ENCODE assay signal across 12 mouse cellular contexts in the genomic region with DNA sequence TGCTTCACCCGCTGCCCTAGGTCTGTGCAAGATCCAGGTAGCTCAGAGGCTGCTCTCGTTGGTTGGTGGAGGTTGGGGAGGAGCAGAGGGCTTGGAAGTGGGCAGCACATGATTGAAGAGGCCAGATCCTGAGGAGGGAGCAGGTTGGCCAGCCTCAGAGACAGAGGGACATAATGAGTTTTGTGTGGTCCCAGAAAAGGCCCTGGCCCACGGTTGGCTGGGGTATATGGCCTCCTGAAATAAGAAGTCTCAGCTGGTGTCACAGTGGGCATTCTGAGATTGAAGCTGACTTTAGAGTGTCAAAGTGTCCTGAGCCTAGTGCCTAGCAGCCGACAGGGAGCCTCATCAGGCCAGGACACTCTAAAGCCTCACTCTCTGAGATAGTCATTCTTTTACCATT. TPM values are rescaled to one million over a fixed set of nuclear protein-coding genes. Genes with fewer than 3 reads are reported as not detected.
DNase-seq lines count a peak whose midpoint lies in the region; ATAC-seq and TF ChIP-seq lines count a peak whose summit lies in the region.
"Had no signal": no experiment of that assay in that cellular context is flagged by ENCODE, and none has a peak within 500 bp of the region (broad histone marks: within the 10 kb centered on the region; RNA-seq: fewer than 3 reads in every experiment).

No protein-coding gene starts in this region.

- peaks cover 99% of the 10 kb centered on the region for H3K4me1 ChIP-seq in heart, embryonic 15.5 days (replicated peaks)
- peaks cover 89% of the 10 kb centered on the region for H3K4me1 ChIP-seq in neural tube, embryonic 13.5 days (replicated peaks)
- H3K4me1 ChIP-seq in intestine, postnatal 0 days (replicated peaks; ENCODE audit: control insufficient read depth, insufficient read depth, low read length): peaks cover 38% of the 10 kb centered on the region

- H3K27ac ChIP-seq in heart, embryonic 15.5 days: peak overlapping the region; percentile 91
- peak overlapping the region; percentile 54 for H3K27ac ChIP-seq in neural tube, embryonic 13.5 days (replicated peaks)
- H3K27ac ChIP-seq in intestine, postnatal 0 days (ENCODE audit: low read depth, low read length): no peak overlapping the region; the same call in 1 of the 2 replicates

- DNase-seq in heart, postnatal 4 days: no peak
- no peak for DNase-seq in neural tube, embryonic 10.5 days (ENCODE audit: extremely low spot score, low spot score)
- no peak for DNase-seq in left cerebral cortex, adult 9 months (ENCODE audit: low spot score in 2 of 2)
- no peak for DNase-seq in spleen, postnatal 10 days (ENCODE audit: low spot score in 2 of 2)
- DNase-seq: embryo, embryonic 11 days; thymus, adult 2 months had no signal

- no peaks in the 10 kb centered on the region for H3K9me3 ChIP-seq in heart, embryonic 15.5 days (replicated peaks)
- H3K9me3 ChIP-seq in neural tube, embryonic 13.5 days: no peaks in the 10 kb centered on the region
- no peaks in the 10 kb centered on the region for H3K9me3 ChIP-seq in intestine, postnatal 0 days (ENCODE audit: control insufficient read depth)
- H3K9me3 ChIP-seq: liver, embryonic 12.5 days had no signal

- peak overlapping the region; percentile 35 for H3K9ac ChIP-seq in heart, embryonic 15.5 days
- H3K9ac ChIP-seq in neural tube, embryonic 13.5 days: no peak overlapping the region
- H3K9ac ChIP-seq in intestine, postnatal 0 days (ENCODE audit: low read depth, low read length): no peak overlapping the region
- H3K9ac ChIP-seq: liver, embryonic 12.5 days had no signal

- no peak overlapping the region for H3K4me3 ChIP-seq in heart, embryonic 15.5 days
- no peak overlapping the region for H3K4me3 ChIP-seq in neural tube, embryonic 13.5 days
- H3K4me3 ChIP-seq in intestine, postnatal 0 days (ENCODE audit: low read depth, low read length): no peak overlapping the region
- H3K4me3 ChIP-seq: liver, embryonic 12.5 days; myocyte had no signal

- no peaks in the 10 kb centered on the region for H3K27me3 ChIP-seq in heart, embryonic 15.5 days
- no peaks in the 10 kb centered on the region for H3K27me3 ChIP-seq in neural tube, embryonic 13.5 days
- no peaks in the 10 kb centered on the region for H3K27me3 ChIP-seq in intestine, postnatal 0 days (replicated peaks; ENCODE audit: control insufficient read depth, insufficient read depth, low read length)
- H3K27me3 ChIP-seq: liver, embryonic 12.5 days had no signal

- H3K4me2 ChIP-seq in heart, embryonic 15.5 days: peak overlapping the region; percentile 93
- H3K4me2 ChIP-seq in neural tube, embryonic 13.5 days: peak overlapping the region; percentile 69; the same call in 1 of the 2 replicates
- H3K4me2 ChIP-seq in intestine, postnatal 0 days (replicated peaks; ENCODE audit: low read depth): peak overlapping the region; percentile 37
- H3K4me2 ChIP-seq: liver, embryonic 12.5 days had no signal

- ATAC-seq in heart, embryonic 15.5 days (replicated peaks; ENCODE audit: insufficient number of reproducible peaks, insufficient read depth, low FRiP score, low read depth): no peak
- no peak for ATAC-seq in neural tube, embryonic 13.5 days (ENCODE audit: low read depth)
- ATAC-seq in intestine, postnatal 0 days: no peak
- ATAC-seq: liver, embryonic 12.5 days had no signal

- TF ChIP-seq CTCF in intestine, postnatal 0 days (IDR thresholded peaks at IDR 0.05; ENCODE audit: low read depth): no peak

- H3K36me3 ChIP-seq in heart, embryonic 15.5 days: no peaks in the 10 kb centered on the region
- no peaks in the 10 kb centered on the region for H3K36me3 ChIP-seq in neural tube, embryonic 13.5 days
- 0 out of 2 replicates have a peak, but pooled peaks cover 3% of the 10 kb centered on the region for H3K36me3 ChIP-seq in intestine, postnatal 0 days (ENCODE audit: control insufficient read depth, insufficient read depth)

- 63% methylated on average over 4 of the region's 4 CpGs for WGBS in heart, embryonic 15.5 days
- 75% methylated on average over 4 of the region's 4 CpGs for WGBS in neural tube, embryonic 13.5 days
- WGBS in intestine, postnatal 0 days: 69% methylated on average over 4 of the region's 4 CpGs

RNA-seq across cellular contexts. Expression of a gene that starts 6.6 kb away (rescaled TPM):
- 35.0 and 47.8 TPM in 2 replicates for polyA plus RNA-seq in heart, embryonic 15.5 days (2015; fragmentation: Nextera tagmentation; extraction: Ambion mirVana)
- 100 to 1,000 TPM; 132 to 136 TPM for total RNA-seq in heart, postnatal 4 days (2021)
- polyA plus RNA-seq in neural tube, embryonic 13.5 days (2015; fragmentation: Nextera tagmentation; extraction: Ambion mirVana): 21.9 and 26.9 TPM in 2 replicates
- polyA plus RNA-seq in intestine, postnatal 0 days (2015; fragmentation: Nextera tagmentation; extraction: Ambion mirVana): 43.1 and 46.7 TPM in 2 replicates

RNA-seq across cellular contexts. Expression of a gene that starts 15.4 kb away (rescaled TPM):
- 0.23 and 0.55 TPM in 2 replicates for polyA plus RNA-seq in heart, embryonic 15.5 days (2015; fragmentation: Nextera tagmentation; extraction: Ambion mirVana)
- under 1 TPM; 0.10 to 0.23 TPM for total RNA-seq in heart, postnatal 4 days (2021)
- 23.0 and 36.0 TPM in 2 replicates for polyA plus RNA-seq in neural tube, embryonic 13.5 days (2015; fragmentation: Nextera tagmentation; extraction: Ambion mirVana)
- polyA plus RNA-seq in intestine, postnatal 0 days (2015; fragmentation: Nextera tagmentation; extraction: Ambion mirVana): 0.20 and 0.52 TPM in 2 replicates

RNA-seq across cellular contexts. Expression of a gene that starts 45.5 kb away (rescaled TPM):
- polyA plus RNA-seq in heart, embryonic 15.5 days (2015; fragmentation: Nextera tagmentation; extraction: Ambion mirVana): 81.9 and 86.0 TPM in 2 replicates
- total RNA-seq in heart, postnatal 4 days (2021): 10 to 100 TPM; 65.1 to 68.0 TPM
- polyA plus RNA-seq in neural tube, embryonic 13.5 days (2015; fragmentation: Nextera tagmentation; extraction: Ambion mirVana): 53.3 and 65.1 TPM in 2 replicates
- polyA plus RNA-seq in intestine, postnatal 0 days (2015; fragmentation: Nextera tagmentation; extraction: Ambion mirVana): 42.4 and 43.7 TPM in 2 replicates

RNA-seq across cellular contexts. Expression of a gene that starts 56.1 kb away (rescaled TPM):
- 27.7 and 32.0 TPM in 2 replicates for polyA plus RNA-seq in heart, embryonic 15.5 days (2015; fragmentation: Nextera tagmentation; extraction: Ambion mirVana)
- total RNA-seq in heart, postnatal 4 days (2021): 10 to 100 TPM; 11.5 TPM
- polyA plus RNA-seq in neural tube, embryonic 13.5 days (2015; fragmentation: Nextera tagmentation; extraction: Ambion mirVana): 22.5 and 25.7 TPM in 2 replicates
- polyA plus RNA-seq in intestine, postnatal 0 days (2015; fragmentation: Nextera tagmentation; extraction: Ambion mirVana): 19.8 and 22.1 TPM in 2 replicates

RNA-seq across cellular contexts. Expression of a gene that starts 56.2 kb away (rescaled TPM):
- polyA plus RNA-seq in heart, embryonic 15.5 days (2015; fragmentation: Nextera tagmentation; extraction: Ambion mirVana): 0.30 and 0.42 TPM in 2 replicates
- under 1 TPM; 0.18 to 0.29 TPM for total RNA-seq in heart, postnatal 4 days (2021)
- polyA plus RNA-seq in neural tube, embryonic 13.5 days (2015; fragmentation: Nextera tagmentation; extraction: Ambion mirVana): 0.20 and 0.25 TPM in 2 replicates
- 0.16 and 0.17 TPM in 2 replicates for polyA plus RNA-seq in intestine, postnatal 0 days (2015; fragmentation: Nextera tagmentation; extraction: Ambion mirVana)
- total RNA-seq: gastrocnemius, adult 8-10 months had no signal

Comparison
In these comparisons a context has a peak if more than half of its experiments do, and no peak if none do; other contexts are left out.
1. H3K4me2 ChIP-seq: peak in every context shown above with its lines; median percentile 93 in heart, embryonic 15.5 days; 69 in neural tube, embryonic 13.5 days; 37 in intestine, postnatal 0 days.
2. RNA of a gene that starts 15.4 kb away (polyA plus RNA-seq): 23.0 to 36.0 TPM in neural tube, embryonic 13.5 days; 0.23 to 0.55 TPM in heart, embryonic 15.5 days and 0.20 to 0.52 TPM in intestine, postnatal 0 days; every median in the first group is over 10 times any median in the second.